Mouse (Mus musculus): Measurements from ENCODE around the gene Gjb6. TPM values are rescaled to one million over a fixed set of nuclear protein-coding genes. Genes with fewer than 3 reads are reported as not detected.

Gjb6 gene
- polyA plus RNA-seq, 1 experiment from 2014 or later: 15.2 TPM

GRCm38 (mm10) chr14:57107091-57107490 lies 26.3 kb downstream of the Gjb6 start:
- Histone ChIP-seq H3K36me3 (no peaks in the 10 kb centered on the region), H3K27ac (no peak overlapping the region), H3K27me3 (peaks cover 59% of the 10 kb centered on the region), H3K4me3 (no peak overlapping the region), H3K9me3 (no peaks in the 10 kb centered on the region), H3K9ac (no peak overlapping the region), H3K4me1 (peaks cover 14% of the 10 kb centered on the region), H3K4me2 (replicated peaks) (no peak overlapping the region)
- ATAC-seq (ENCODE audit: insufficient number of reproducible peaks, insufficient read depth, low FRiP score, low TSS enrichment): no peak
- WGBS: 82% methylated on average over 8 of the region's 8 CpGs

- H3K27me3 ChIP-seq: peaks cover 65% of the 10 kb centered on the region
- peaks cover 14% of the 10 kb centered on the region for H3K4me1 ChIP-seq
- no peak overlapping the region for H3K4me3 ChIP-seq
- H3K4me2 ChIP-seq (replicated peaks): no peak overlapping the region
- H3K9me3 ChIP-seq: no peaks in the 10 kb centered on the region
- ATAC-seq (ENCODE audit: insufficient number of reproducible peaks, insufficient read depth, low FRiP score, low TSS enrichment): no peak
- H3K36me3 ChIP-seq: no peaks in the 10 kb centered on the region
- H3K27ac ChIP-seq: no peak overlapping the region
- H3K9ac ChIP-seq: no peak overlapping the region
- 33% methylated on average over 11 of the region's 11 CpGs for WGBS
Measured at GRCm38 (mm10) chr14:57105721-57106120, 27.7 kb downstream of the Gjb6 start.

- H3K4me1 ChIP-seq: peaks cover 14% of the 10 kb centered on the region
- ATAC-seq (ENCODE audit: insufficient number of reproducible peaks, insufficient read depth, low FRiP score, low TSS enrichment): no peak
- H3K9ac ChIP-seq: no peak overlapping the region
- H3K27me3 ChIP-seq: peaks cover 65% of the 10 kb centered on the region
- H3K36me3 ChIP-seq: no peaks in the 10 kb centered on the region
- peak overlapping the region; percentile 100 for H3K4me2 ChIP-seq (replicated peaks)
- WGBS: 14% methylated on average over 14 of the region's 14 CpGs
- no peak overlapping the region for H3K27ac ChIP-seq
- H3K9me3 ChIP-seq: no peaks in the 10 kb centered on the region
- peak overlapping the region; percentile 61; the same call in 1 of the 2 replicates for H3K4me3 ChIP-seq
Measured at GRCm38 (mm10) chr14:57105111-57105510, 28.3 kb downstream of the Gjb6 start.

DNA sequence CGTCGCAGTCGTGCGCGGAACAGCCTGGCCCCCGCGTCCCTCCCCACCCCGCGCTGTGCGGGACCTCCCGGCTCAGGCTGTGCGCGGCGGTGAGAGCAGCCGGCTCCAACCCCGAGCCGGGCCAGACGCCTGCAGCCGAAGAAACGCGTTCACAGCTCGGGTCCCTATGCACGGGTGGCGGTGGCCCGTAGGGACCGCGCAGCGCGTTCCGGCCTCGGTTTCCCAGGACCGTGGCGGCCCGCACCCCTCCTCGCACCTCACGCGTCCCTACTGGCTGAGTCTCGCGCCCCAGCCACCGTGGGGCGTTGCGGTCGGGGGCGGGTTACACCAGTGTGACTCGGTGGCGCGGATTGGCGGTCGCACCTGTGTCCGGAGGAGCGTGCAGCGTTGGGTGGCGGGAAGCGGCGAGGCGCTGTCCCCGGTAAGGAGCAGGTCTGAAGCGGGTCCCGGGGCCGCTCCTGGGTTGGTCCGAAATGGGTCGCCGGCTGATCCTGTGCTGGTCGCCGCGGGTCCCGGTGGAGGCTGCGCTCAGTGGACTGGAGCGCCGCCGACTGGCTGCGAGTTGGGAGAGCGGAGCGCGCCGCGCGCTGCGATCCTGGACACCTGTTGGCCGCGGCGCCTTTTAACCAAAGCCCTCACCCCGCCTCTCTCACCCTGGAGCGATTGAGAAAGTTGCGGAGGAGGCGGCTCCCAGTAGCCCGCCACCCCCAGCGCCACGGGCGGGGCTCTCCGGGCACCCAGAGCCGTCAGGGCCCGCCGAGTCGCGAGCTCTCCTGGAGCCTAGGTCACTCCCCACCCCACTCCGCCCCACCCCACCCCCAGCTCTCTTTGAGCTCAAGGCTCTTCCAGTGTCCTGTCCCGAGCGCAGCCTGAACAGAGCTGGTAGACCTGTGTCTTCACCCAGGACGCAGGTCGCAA lies 29.0 kb downstream of the Gjb6 start, which contains the start of gene Gjb2:
Gene Gjb2 (minus strand): TSS at position 597 of the 918 bp plus-strand sequence.
- under 1% methylated on average over 101 of the region's 101 CpGs for WGBS
- Histone ChIP-seq H3K4me2 (replicated peaks) (peak within 1 kb of the TSS; percentile 100), H3K27me3 (peaks cover 65% of the 10 kb centered on the region), H3K27ac (no peak within 1 kb of the TSS), H3K9ac (peak within 1 kb of the TSS; percentile 52), H3K4me1 (peaks cover 14% of the 10 kb centered on the region), H3K4me3 (peak within 1 kb of the TSS; percentile 61), H3K9me3 (no peaks in the 10 kb centered on the region), H3K36me3 (no peaks in the 10 kb centered on the region)
- 0 out of 2 replicates have a peak, but pooled peaks have one; percentile 53 for ATAC-seq (ENCODE audit: insufficient number of reproducible peaks, insufficient read depth, low FRiP score, low TSS enrichment)

DNA sequence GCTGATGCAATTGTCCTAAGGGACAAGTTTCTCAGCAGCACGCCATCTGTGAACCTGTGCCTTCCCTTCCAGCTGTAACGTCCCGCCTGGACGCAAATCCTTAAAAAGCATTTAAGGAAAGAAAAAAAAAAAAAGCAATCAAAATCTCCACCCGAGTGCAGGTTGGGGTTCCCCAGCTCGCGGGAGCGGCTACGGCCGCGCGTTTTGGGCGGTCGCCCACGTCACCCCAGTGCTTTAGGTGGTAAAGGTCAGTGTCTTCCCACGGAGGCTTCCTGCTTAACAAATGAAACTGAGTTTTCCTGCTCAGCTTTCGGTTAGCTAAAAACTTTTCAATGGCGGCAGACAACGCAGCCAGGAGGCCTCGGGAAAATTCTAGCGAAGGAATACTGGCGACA lies 29.7 kb downstream of the Gjb6 start:
- Histone ChIP-seq H3K27ac (no peak overlapping the region), H3K27me3 (peaks cover 65% of the 10 kb centered on the region), H3K4me1 (peaks cover 14% of the 10 kb centered on the region), H3K4me2 (replicated peaks) (peak overlapping the region; percentile 100), H3K9ac (peak overlapping the region; percentile 52; the same call in 1 of the 2 replicates), H3K4me3 (peak overlapping the region; percentile 61), H3K36me3 (no peaks in the 10 kb centered on the region), H3K9me3 (no peaks in the 10 kb centered on the region)
- 1% methylated on average over 22 of the region's 22 CpGs for WGBS
- no peak for ATAC-seq (ENCODE audit: insufficient number of reproducible peaks, insufficient read depth, low FRiP score, low TSS enrichment)

DNA sequence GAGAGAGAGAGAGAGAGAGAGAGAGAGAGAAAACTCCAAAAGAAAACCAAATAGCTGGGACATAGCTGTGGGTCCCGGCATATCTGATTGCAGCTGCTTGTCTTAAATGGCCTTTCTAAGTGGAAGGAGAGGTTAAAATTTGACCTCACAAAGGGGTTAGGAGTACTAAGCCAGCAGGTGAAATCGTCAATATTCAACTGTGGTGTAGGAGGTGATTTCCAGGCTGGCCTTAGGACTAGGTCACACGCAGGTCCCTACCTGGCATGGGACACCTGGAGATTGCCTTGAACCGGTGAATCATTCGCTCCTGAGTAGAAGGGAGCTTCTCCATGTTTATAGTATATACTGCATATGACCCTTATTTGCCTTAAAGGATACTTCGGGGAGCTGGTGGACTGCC lies 30.3 kb downstream of the Gjb6 start:
- Histone ChIP-seq H3K4me3 (peak overlapping the region; percentile 61), H3K4me1 (peaks cover 14% of the 10 kb centered on the region), H3K9me3 (no peaks in the 10 kb centered on the region), H3K36me3 (no peaks in the 10 kb centered on the region), H3K27me3 (peaks cover 65% of the 10 kb centered on the region), H3K27ac (no peak overlapping the region), H3K4me2 (replicated peaks) (no peak overlapping the region), H3K9ac (no peak overlapping the region)
- WGBS: 46% methylated on average over 6 of the region's 6 CpGs
- no peak for ATAC-seq (ENCODE audit: insufficient number of reproducible peaks, insufficient read depth, low FRiP score, low TSS enrichment)

- Histone ChIP-seq H3K9me3 (no peaks in the 10 kb centered on the region), H3K4me2 (replicated peaks) (no peak overlapping the region), H3K27me3 (peaks cover 52% of the 10 kb centered on the region), H3K4me1 (peaks cover 14% of the 10 kb centered on the region), H3K9ac (no peak overlapping the region), H3K36me3 (no peaks in the 10 kb centered on the region), H3K27ac (no peak overlapping the region), H3K4me3 (no peak overlapping the region)
- 88% methylated on average over 7 of the region's 7 CpGs for WGBS
- ATAC-seq (ENCODE audit: insufficient number of reproducible peaks, insufficient read depth, low FRiP score, low TSS enrichment): no peak
Measured at GRCm38 (mm10) chr14:57101623-57102022, 31.8 kb downstream of the Gjb6 start.

GRCm38 (mm10) chr14:57095855-57096254 lies 37.6 kb downstream of the Gjb6 start:
- Histone ChIP-seq H3K9me3 (no peaks in the 10 kb centered on the region), H3K27ac (no peak overlapping the region), H3K9ac (no peak overlapping the region), H3K36me3 (no peaks in the 10 kb centered on the region), H3K27me3 (no peaks in the 10 kb centered on the region), H3K4me3 (no peak overlapping the region), H3K4me1 (no peaks in the 10 kb centered on the region; the same call in 1 of the 2 replicates), H3K4me2 (replicated peaks) (no peak overlapping the region)
- WGBS: 80% methylated on average over 4 of the region's 4 CpGs
- no peak for ATAC-seq (ENCODE audit: insufficient number of reproducible peaks, insufficient read depth, low FRiP score, low TSS enrichment)

DNA sequence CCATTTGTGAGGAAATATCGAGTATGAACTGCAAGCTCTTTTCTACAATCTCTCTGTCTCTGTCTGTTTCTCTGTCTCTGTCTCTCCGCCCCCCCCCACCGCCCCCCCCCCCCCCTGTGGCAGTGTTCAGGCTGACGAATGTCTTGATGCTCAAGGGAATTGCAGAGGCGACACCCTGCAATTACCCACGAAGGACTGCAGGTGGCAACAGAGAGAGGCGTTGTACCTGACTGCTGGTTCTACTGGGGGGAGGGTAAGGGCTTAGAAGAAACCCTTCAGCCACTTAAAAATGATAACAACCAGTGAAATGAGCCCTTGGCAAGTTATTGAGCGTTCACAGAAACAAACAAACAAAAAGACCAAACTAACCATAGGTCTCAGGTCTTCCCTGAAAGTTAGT lies 40.4 kb downstream of the Gjb6 start:
- no peak overlapping the region for H3K4me3 ChIP-seq
- no peak for ATAC-seq (ENCODE audit: insufficient number of reproducible peaks, insufficient read depth, low FRiP score, low TSS enrichment)
- no peaks in the 10 kb centered on the region for H3K36me3 ChIP-seq
- no peak overlapping the region for H3K27ac ChIP-seq
- no peaks in the 10 kb centered on the region for H3K27me3 ChIP-seq
- H3K9ac ChIP-seq: no peak overlapping the region
- H3K4me1 ChIP-seq: no peaks in the 10 kb centered on the region
- no peaks in the 10 kb centered on the region for H3K9me3 ChIP-seq
- 9% methylated on average over 7 of the region's 8 CpGs for WGBS
- no peak overlapping the region for H3K4me2 ChIP-seq (replicated peaks)

GRCm38 (mm10) chr14:57090001-57090400 lies 43.4 kb downstream of the Gjb6 start:
- Histone ChIP-seq H3K4me1 (no peaks in the 10 kb centered on the region), H3K9ac (no peak overlapping the region), H3K27ac (no peak overlapping the region), H3K4me2 (replicated peaks) (no peak overlapping the region), H3K9me3 (no peaks in the 10 kb centered on the region), H3K36me3 (no peaks in the 10 kb centered on the region), H3K27me3 (no peaks in the 10 kb centered on the region), H3K4me3 (no peak overlapping the region)
- 53% methylated on average over 2 of the region's 2 CpGs for WGBS
- ATAC-seq (ENCODE audit: insufficient number of reproducible peaks, insufficient read depth, low FRiP score, low TSS enrichment): no peak

- Histone ChIP-seq H3K4me2 (replicated peaks) (no peak overlapping the region), H3K27me3 (no peaks in the 10 kb centered on the region), H3K36me3 (no peaks in the 10 kb centered on the region), H3K9me3 (no peaks in the 10 kb centered on the region), H3K9ac (no peak overlapping the region), H3K4me1 (0 out of 2 replicates have a peak, but pooled peaks cover 4% of the 10 kb centered on the region), H3K27ac (no peak overlapping the region), H3K4me3 (no peak overlapping the region)
- no peak for ATAC-seq (ENCODE audit: insufficient number of reproducible peaks, insufficient read depth, low FRiP score, low TSS enrichment)
- 82% methylated on average over 7 of the region's 7 CpGs for WGBS
Measured at GRCm38 (mm10) chr14:57089107-57089506, 44.3 kb downstream of the Gjb6 start.

GRCm38 (mm10) chr14:57084180-57084668 lies 49.2 kb downstream of the Gjb6 start:
- no peaks in the 10 kb centered on the region for H3K27me3 ChIP-seq
- no peaks in the 10 kb centered on the region for H3K9me3 ChIP-seq
- H3K9ac ChIP-seq: no peak overlapping the region
- H3K36me3 ChIP-seq: no peaks in the 10 kb centered on the region
- H3K4me2 ChIP-seq (replicated peaks): no peak overlapping the region
- H3K27ac ChIP-seq: no peak overlapping the region
- 0 out of 2 replicates have a peak, but pooled peaks cover 7% of the 10 kb centered on the region for H3K4me1 ChIP-seq
- WGBS: 38% methylated on average over 11 of the region's 11 CpGs
- H3K4me3 ChIP-seq: no peak overlapping the region
- ATAC-seq (ENCODE audit: insufficient number of reproducible peaks, insufficient read depth, low FRiP score, low TSS enrichment): no peak

All from embryonic facial prominence, embryonic 12.5 days (tissue).